Mouse (Mus musculus): ENCODE measurements around the gene Senp2.

Gene Senp2

GRCm38 (mm10) chr16:22095751-22096150 lies 86.5 kb downstream of the Senp2 start:
- no peak for DNase-seq (ENCODE audit: low read depth, low spot score)

GRCm38 (mm10) chr16:22097659-22098058 lies 88.4 kb downstream of the Senp2 start:
- no peak for DNase-seq (ENCODE audit: low read depth, low spot score)

Measured in c-Kit-negative CD71-positive TER-119-positive erythroid progenitor cells, embryonic 14.5 days (primary cell).